Mouse (Mus musculus): ENCODE data around the gene Gtf3c5. TPM values are rescaled to one million over a fixed set of nuclear protein-coding genes. Genes with fewer than 3 reads are reported as not detected.

Gene Gtf3c5
- polyA plus RNA-seq, 1 experiment from 2014 or later, result 47.7 TPM

- Histone ChIP-seq H3K9ac (no peak overlapping the region), H3K27ac (replicated peaks) (no peak overlapping the region), H3K36me3 (peaks cover 39% of the 10 kb centered on the region), H3K4me3 (replicated peaks) (no peak overlapping the region), H3K9me3 (replicated peaks) (no peaks in the 10 kb centered on the region), H3K4me1 (peaks cover 9% of the 10 kb centered on the region), H3K27me3 (no peaks in the 10 kb centered on the region), H3K4me2 (replicated peaks) (no peak overlapping the region)
- no peak for ATAC-seq (ENCODE audit: insufficient number of reproducible peaks, low FRiP score, low TSS enrichment, low read depth)
Measured at GRCm38 (mm10) chr2:28563830-28564229, 19.7 kb downstream of the Gtf3c5 start.

GRCm38 (mm10) chr2:28563303-28563702 is 20.2 kb downstream of the Gtf3c5 start, which contains the start of gene Cel:
TSS of gene Cel (minus strand) at chr2:28563403.
- no peak within 1 kb of the TSS for H3K4me3 ChIP-seq (replicated peaks)
- H3K9me3 ChIP-seq (replicated peaks), result no peaks in the 10 kb centered on the region
- 82% methylated on average over 6 of the region's 6 CpGs for WGBS
- H3K27ac ChIP-seq (replicated peaks), result 0 out of 2 replicates have a peak within 1 kb of the TSS, but pooled peaks have one; percentile 11
- ATAC-seq (ENCODE audit: insufficient number of reproducible peaks, low FRiP score, low TSS enrichment, low read depth), result no peak
- peaks cover 35% of the 10 kb centered on the region for H3K36me3 ChIP-seq
- H3K4me1 ChIP-seq, result peaks cover 7% of the 10 kb centered on the region
- H3K27me3 ChIP-seq, result no peaks in the 10 kb centered on the region
- H3K9ac ChIP-seq, result no peak within 1 kb of the TSS
- no peak within 1 kb of the TSS for H3K4me2 ChIP-seq (replicated peaks)

- WGBS, result 83% methylated on average over 5 of the region's 5 CpGs
Measured at GRCm38 (mm10) chr2:28557452-28557851, 26.1 kb downstream of the Gtf3c5 start.

GRCm38 (mm10) chr2:28552301-28552700 is 31.2 kb downstream of the Gtf3c5 start:
- ATAC-seq (ENCODE audit: insufficient number of reproducible peaks, low FRiP score, low TSS enrichment, low read depth), result no peak
- no peak overlapping the region for H3K27ac ChIP-seq (replicated peaks)
- H3K9ac ChIP-seq, result no peak overlapping the region
- no peak overlapping the region for H3K4me2 ChIP-seq (replicated peaks)
- 85% methylated on average over 5 of the region's 5 CpGs for WGBS
- no peaks in the 10 kb centered on the region for H3K4me1 ChIP-seq
- H3K4me3 ChIP-seq (replicated peaks), result no peak overlapping the region
- H3K36me3 ChIP-seq, result peaks cover 69% of the 10 kb centered on the region
- no peaks in the 10 kb centered on the region for H3K27me3 ChIP-seq
- H3K9me3 ChIP-seq (replicated peaks), result no peaks in the 10 kb centered on the region

More at GRCm38 (mm10) chr2:28557452-28557851, 26.1 kb downstream of the Gtf3c5 start:
- Histone ChIP-seq H3K4me1 (no peaks in the 10 kb centered on the region), H3K4me2 (replicated peaks) (no peak overlapping the region), H3K9ac (no peak overlapping the region), H3K36me3 (peaks cover 21% of the 10 kb centered on the region), H3K27ac (replicated peaks) (no peak overlapping the region), H3K27me3 (no peaks in the 10 kb centered on the region), H3K9me3 (replicated peaks) (no peaks in the 10 kb centered on the region), H3K4me3 (replicated peaks) (no peak overlapping the region)
- ATAC-seq (ENCODE audit: insufficient number of reproducible peaks, low FRiP score, low TSS enrichment, low read depth), result no peak

GRCm38 (mm10) chr2:28549157-28549556 is 34.4 kb downstream of the Gtf3c5 start:
- H3K4me3 ChIP-seq (replicated peaks), result no peak overlapping the region
- WGBS, result 90% methylated on average over 13 of the region's 13 CpGs
- H3K4me2 ChIP-seq (replicated peaks), result no peak overlapping the region
- ATAC-seq (ENCODE audit: insufficient number of reproducible peaks, low FRiP score, low TSS enrichment, low read depth), result no peak
- no peaks in the 10 kb centered on the region for H3K27me3 ChIP-seq
- H3K4me1 ChIP-seq, result no peaks in the 10 kb centered on the region
- no peak overlapping the region for H3K27ac ChIP-seq (replicated peaks)
- no peak overlapping the region for H3K9ac ChIP-seq
- peaks cover 96% of the 10 kb centered on the region for H3K36me3 ChIP-seq
- no peaks in the 10 kb centered on the region for H3K9me3 ChIP-seq (replicated peaks)

GRCm38 (mm10) chr2:28547237-28548172 is 36.0 kb downstream of the Gtf3c5 start:
- no peaks in the 10 kb centered on the region for H3K4me1 ChIP-seq
- ATAC-seq (ENCODE audit: insufficient number of reproducible peaks, low FRiP score, low TSS enrichment, low read depth), result no peak
- 52% methylated on average over 11 of the region's 11 CpGs for WGBS
- H3K4me2 ChIP-seq (replicated peaks), result no peak overlapping the region
- no peak overlapping the region for H3K4me3 ChIP-seq (replicated peaks)
- no peaks in the 10 kb centered on the region for H3K9me3 ChIP-seq (replicated peaks)
- H3K36me3 ChIP-seq, result peaks cover 95% of the 10 kb centered on the region
- no peaks in the 10 kb centered on the region for H3K27me3 ChIP-seq
- no peak overlapping the region for H3K9ac ChIP-seq
- no peak overlapping the region for H3K27ac ChIP-seq (replicated peaks)

- no peak overlapping the region for H3K4me2 ChIP-seq (replicated peaks)
- no peak for ATAC-seq (ENCODE audit: insufficient number of reproducible peaks, low FRiP score, low TSS enrichment, low read depth)
- peaks cover 94% of the 10 kb centered on the region for H3K36me3 ChIP-seq
- no peak overlapping the region for H3K4me3 ChIP-seq (replicated peaks)
- H3K9ac ChIP-seq, result no peak overlapping the region
- H3K27me3 ChIP-seq, result no peaks in the 10 kb centered on the region
- no peaks in the 10 kb centered on the region for H3K9me3 ChIP-seq (replicated peaks)
- no peak overlapping the region for H3K27ac ChIP-seq (replicated peaks)
- H3K4me1 ChIP-seq, result no peaks in the 10 kb centered on the region
- 76% methylated on average over 6 of the region's 6 CpGs for WGBS
Measured at GRCm38 (mm10) chr2:28546560-28546959, 37.0 kb downstream of the Gtf3c5 start.

- Histone ChIP-seq H3K4me2 (replicated peaks) (no peak overlapping the region), H3K27me3 (no peaks in the 10 kb centered on the region), H3K4me3 (replicated peaks) (no peak overlapping the region), H3K36me3 (peaks cover 88% of the 10 kb centered on the region), H3K27ac (replicated peaks) (no peak overlapping the region), H3K9me3 (replicated peaks) (no peaks in the 10 kb centered on the region), H3K4me1 (no peaks in the 10 kb centered on the region), H3K9ac (no peak overlapping the region)
- no peak for ATAC-seq (ENCODE audit: insufficient number of reproducible peaks, low FRiP score, low TSS enrichment, low read depth)
Measured at GRCm38 (mm10) chr2:28545976-28546375, 37.6 kb downstream of the Gtf3c5 start.

GRCm38 (mm10) chr2:28543894-28544293 is 39.7 kb downstream of the Gtf3c5 start:
- no peak overlapping the region for H3K27ac ChIP-seq (replicated peaks)
- no peak overlapping the region for H3K4me2 ChIP-seq (replicated peaks)
- peaks cover 20% of the 10 kb centered on the region for H3K4me1 ChIP-seq
- no peaks in the 10 kb centered on the region for H3K27me3 ChIP-seq
- no peak overlapping the region for H3K9ac ChIP-seq
- ATAC-seq (ENCODE audit: insufficient number of reproducible peaks, low FRiP score, low TSS enrichment, low read depth), result no peak
- WGBS, result 83% methylated on average over 8 of the region's 8 CpGs
- H3K4me3 ChIP-seq (replicated peaks), result no peak overlapping the region
- peaks cover 74% of the 10 kb centered on the region for H3K36me3 ChIP-seq
- H3K9me3 ChIP-seq (replicated peaks), result no peaks in the 10 kb centered on the region

GRCm38 (mm10) chr2:28540587-28541227 is 42.8 kb downstream of the Gtf3c5 start:
- 88% methylated on average over 8 of the region's 8 CpGs for WGBS
- no peak for ATAC-seq (ENCODE audit: insufficient number of reproducible peaks, low FRiP score, low TSS enrichment, low read depth)
- Histone ChIP-seq H3K4me1 (peaks cover 52% of the 10 kb centered on the region), H3K4me3 (replicated peaks) (no peak overlapping the region), H3K27ac (replicated peaks) (no peak overlapping the region), H3K36me3 (peaks cover 46% of the 10 kb centered on the region), H3K27me3 (no peaks in the 10 kb centered on the region), H3K9me3 (replicated peaks) (no peaks in the 10 kb centered on the region), H3K4me2 (replicated peaks) (no peak overlapping the region), H3K9ac (no peak overlapping the region)

- Histone ChIP-seq H3K4me1 (peaks cover 60% of the 10 kb centered on the region), H3K9ac (0 out of 2 replicates have a peak overlapping the region, but pooled peaks have one; percentile 9), H3K9me3 (replicated peaks) (no peaks in the 10 kb centered on the region), H3K4me3 (replicated peaks) (no peak overlapping the region), H3K27me3 (no peaks in the 10 kb centered on the region), H3K27ac (replicated peaks) (peak overlapping the region; percentile 86), H3K4me2 (replicated peaks) (no peak overlapping the region), H3K36me3 (peaks cover 39% of the 10 kb centered on the region)
- WGBS, result 59% methylated on average over 2 of the region's 2 CpGs
- ATAC-seq (ENCODE audit: insufficient number of reproducible peaks, low FRiP score, low TSS enrichment, low read depth), result no peak
Measured at GRCm38 (mm10) chr2:28539949-28540348, 43.6 kb downstream of the Gtf3c5 start.
